ENCODE assay signal across 11 mouse cellular contexts in the genomic region with DNA sequence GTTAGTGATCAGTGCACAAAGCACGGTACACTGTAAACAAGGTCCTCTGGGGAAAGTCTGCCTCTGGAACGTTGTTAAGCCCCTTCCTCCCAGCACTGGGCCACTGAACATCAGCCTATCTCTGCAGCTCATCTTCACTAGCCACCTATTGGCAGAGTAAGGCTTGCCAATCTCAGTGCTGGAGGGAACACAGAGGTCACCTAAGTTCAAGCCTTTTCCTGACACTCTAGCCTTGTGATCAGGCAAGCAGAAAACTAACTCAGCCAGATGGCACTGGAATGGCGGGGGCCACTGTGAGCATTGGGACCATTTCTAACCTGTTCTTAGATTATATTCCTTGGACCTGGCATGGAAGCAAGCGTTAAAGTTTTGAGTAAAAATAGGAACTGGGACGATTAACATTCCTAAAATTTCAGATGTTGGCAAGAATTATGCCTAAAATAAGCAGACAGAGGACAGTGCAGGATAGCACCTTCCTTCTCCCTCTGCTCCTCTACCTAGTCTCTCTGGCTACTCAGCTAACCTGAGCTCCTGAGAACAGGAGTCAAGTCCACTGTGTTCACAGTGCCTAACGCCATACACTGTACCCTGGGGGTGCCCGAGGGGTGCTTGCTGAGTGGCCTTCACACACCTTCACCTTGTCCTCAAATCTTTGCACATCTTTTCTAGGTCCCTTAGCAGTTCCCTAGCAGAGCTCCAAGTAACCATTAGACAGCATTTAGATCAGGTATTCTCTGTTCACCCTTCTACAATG. TPM values are rescaled to one million over a fixed set of nuclear protein-coding genes. Genes with fewer than 3 reads are reported as not detected.
DNase-seq lines count a peak whose midpoint lies in the region; ATAC-seq and TF ChIP-seq lines count a peak whose summit lies in the region.
"Had no signal": no experiment of that assay in that cellular context is flagged by ENCODE, and none has a peak within 500 bp of the region (broad histone marks: within the 10 kb centered on the region; RNA-seq: fewer than 3 reads in every experiment).

No protein-coding gene starts in this region.

- WGBS in kidney, adult 2 months, result 31% methylated on average over 7 of the region's 7 CpGs
- WGBS in hindbrain, embryonic 13.5 days, result 68% methylated on average over 7 of the region's 7 CpGs

- H3K36me3 ChIP-seq in kidney, adult 2 months (ENCODE audit: control insufficient read depth, insufficient read depth, low read length), result no peaks in the 10 kb centered on the region
- no peaks in the 10 kb centered on the region for H3K36me3 ChIP-seq in hindbrain, embryonic 13.5 days
- H3K36me3 ChIP-seq: midbrain, embryonic 12.5 days had no signal

- ATAC-seq in hindbrain, embryonic 13.5 days (ENCODE audit: low FRiP score), result no peak

- peak overlapping the region; percentile 18; the same call in 1 of the 2 replicates for H3K27ac ChIP-seq in kidney, adult 2 months (ENCODE audit: insufficient read depth, low read depth, low read length)
- no peak overlapping the region for H3K27ac ChIP-seq in hindbrain, embryonic 13.5 days
- H3K27ac ChIP-seq: midbrain, embryonic 12.5 days had no signal

- no peak overlapping the region for H3K9ac ChIP-seq in hindbrain, embryonic 13.5 days
- H3K9ac ChIP-seq: midbrain, embryonic 12.5 days had no signal

- no peak for TF ChIP-seq POLR2A in kidney, adult 2 months (IDR thresholded peaks at IDR 0.05; ENCODE audit: low read depth, low read length)

- TF ChIP-seq CTCF in kidney, adult 2 months (conservative IDR thresholded peaks at IDR 0.05; ENCODE audit: insufficient read depth, insufficient read length, low read depth, low read length), result no peak; the same call in 1 of the 2 replicates

- no peak overlapping the region for H3K4me2 ChIP-seq in hindbrain, embryonic 13.5 days
- H3K4me2 ChIP-seq: midbrain, embryonic 12.5 days had no signal

- no peaks in the 10 kb centered on the region for H3K9me3 ChIP-seq in hindbrain, embryonic 13.5 days
- H3K9me3 ChIP-seq: midbrain, embryonic 12.5 days had no signal

- H3K4me1 ChIP-seq in kidney, adult 2 months (ENCODE audit: control insufficient read depth, insufficient read depth, low read length), result peaks cover 45% of the 10 kb centered on the region
- H3K4me1 ChIP-seq in hindbrain, embryonic 13.5 days (replicated peaks), result no peaks in the 10 kb centered on the region
- H3K4me1 ChIP-seq: midbrain, embryonic 12.5 days had no signal

- intact Hi-C loops in left cerebral cortex, postnatal 36 days (cut with DNase I), result no loop called here
- intact Hi-C loops in left cerebral cortex, postnatal 4 days (cut with DNase I), result no loop called here

- DNase-seq in embryo, embryonic 10 days (ENCODE audit: low spot score), result peak; percentile 51
- DNase-seq in embryo, embryonic 10.5 days (ENCODE audit: low spot score), result no peak
- peak; percentile 30 to 32 for DNase-seq in left cerebral cortex, postnatal 36 days (ENCODE audit: low spot score in 2 of 2)
- DNase-seq in left cerebral cortex, postnatal 4 days, result no peak
- peak; percentile 86 for DNase-seq in kidney, adult 2 months
- DNase-seq in retina, postnatal 1 day, result peak; percentile 52
- no peak for DNase-seq in layer of hippocampus, postnatal 14 days (ENCODE audit: low spot score in 2 of 2)
- DNase-seq: adrenal gland, adult 8-10 months; thymus, postnatal 14 days had no signal

- no peak overlapping the region for H3K4me3 ChIP-seq in kidney, adult 2 months (ENCODE audit: insufficient read depth, low read depth, low read length)
- no peak overlapping the region for H3K4me3 ChIP-seq in hindbrain, embryonic 13.5 days
- H3K4me3 ChIP-seq: midbrain, embryonic 12.5 days had no signal

- H3K27me3 ChIP-seq in kidney, adult 2 months (replicated peaks; ENCODE audit: control insufficient read depth, insufficient read depth, low read length), result no peaks in the 10 kb centered on the region
- no peaks in the 10 kb centered on the region for H3K27me3 ChIP-seq in hindbrain, embryonic 13.5 days
- H3K27me3 ChIP-seq: midbrain, embryonic 12.5 days had no signal

RNA-seq across cellular contexts. Expression of a gene that starts 18.3 kb away (rescaled TPM):
- 10 to 100 TPM; 12.6 to 13.8 TPM for total RNA-seq in left cerebral cortex, postnatal 36 days (2021)
- 10 to 100 TPM; 11.3 to 11.9 TPM for total RNA-seq in left cerebral cortex, postnatal 4 days (2021)
- 25.9 and 28.5 TPM in 2 replicates for polyA plus RNA-seq in kidney, adult 2 months (2012; rRNA removed)
- 1 to 10 TPM; 7.2 to 8.6 TPM for total RNA-seq in layer of hippocampus, postnatal 14 days (2021)
- 4.2 and 4.3 TPM in 2 replicates for polyA plus RNA-seq in hindbrain, embryonic 13.5 days (2015; fragmentation: Nextera tagmentation; extraction: Ambion mirVana)

Comparison
In these comparisons a context has a peak if more than half of its experiments do, and no peak if none do; other contexts are left out.
1. DNase-seq: peak in embryo, embryonic 10 days (single experiment), left cerebral cortex, postnatal 36 days (2 of 2), kidney, adult 2 months (single experiment) and retina, postnatal 1 day (single experiment); none in embryo, embryonic 10.5 days (single experiment), left cerebral cortex, postnatal 4 days (single experiment) and layer of hippocampus, postnatal 14 days (0 of 2).